In genomic region chr5:140565451-140565850, GRCm38 (mm10) we compare ENCODE assay signal across 11 mouse cellular contexts. TPM values are rescaled to one million over a fixed set of nuclear protein-coding genes. Genes with fewer than 3 reads are reported as not detected.
DNase-seq lines count a peak whose midpoint lies in the region; ATAC-seq and TF ChIP-seq lines count a peak whose summit lies in the region.
"Had no signal": no experiment of that assay in that cellular context is flagged by ENCODE, and none has a peak within 500 bp of the region (broad histone marks: within the 10 kb centered on the region; RNA-seq: fewer than 3 reads in every experiment).

No protein-coding gene starts in this region.

- 37% methylated on average over 5 of the region's 5 CpGs for WGBS in lung, embryonic 16.5 days
- 23% methylated on average over 4 of the region's 5 CpGs for WGBS in hindbrain, postnatal 0 days
- WGBS in midbrain, embryonic 15.5 days = 22% methylated on average over 5 of the region's 5 CpGs

- no peak for TF ChIP-seq CTCF in hindbrain, postnatal 0 days (IDR thresholded peaks at IDR 0.05; ENCODE audit: low read depth)

- no peak overlapping the region for H3K27ac ChIP-seq in lung, embryonic 16.5 days (ENCODE audit: low read length)
- H3K27ac ChIP-seq in hindbrain, postnatal 0 days = peak overlapping the region; percentile 26; the same call in 1 of the 2 replicates
- H3K27ac ChIP-seq in midbrain, embryonic 15.5 days = no peak overlapping the region

- no peak overlapping the region for H3K4me2 ChIP-seq in lung, embryonic 16.5 days (ENCODE audit: low read depth, low read length)
- no peak overlapping the region for H3K4me2 ChIP-seq in hindbrain, postnatal 0 days (ENCODE audit: low read depth, low read length)
- H3K4me2 ChIP-seq in midbrain, embryonic 15.5 days = no peak overlapping the region

- no peaks in the 10 kb centered on the region for H3K27me3 ChIP-seq in lung, embryonic 16.5 days (ENCODE audit: control insufficient read depth, insufficient read depth, low read depth, low read length)
- H3K27me3 ChIP-seq in hindbrain, postnatal 0 days (ENCODE audit: insufficient read depth, low read length) = no peaks in the 10 kb centered on the region
- no peaks in the 10 kb centered on the region for H3K27me3 ChIP-seq in midbrain, embryonic 15.5 days (replicated peaks)

- no peak overlapping the region for H3K9ac ChIP-seq in lung, embryonic 16.5 days (ENCODE audit: low read length)
- no peak overlapping the region for H3K9ac ChIP-seq in hindbrain, postnatal 0 days (replicated peaks; ENCODE audit: low read length)
- no peak overlapping the region for H3K9ac ChIP-seq in midbrain, embryonic 15.5 days

- peaks cover 14% of the 10 kb centered on the region for H3K4me1 ChIP-seq in lung, embryonic 16.5 days (replicated peaks; ENCODE audit: control insufficient read depth, insufficient read depth, low read length)
- no peaks in the 10 kb centered on the region; the same call in 1 of the 2 replicates for H3K4me1 ChIP-seq in hindbrain, postnatal 0 days (ENCODE audit: insufficient read depth, low read length)
- peaks cover 4% of the 10 kb centered on the region for H3K4me1 ChIP-seq in midbrain, embryonic 15.5 days

- no peaks in the 10 kb centered on the region for H3K36me3 ChIP-seq in lung, embryonic 16.5 days (ENCODE audit: control insufficient read depth, insufficient read depth, low read length)
- H3K36me3 ChIP-seq in hindbrain, postnatal 0 days (ENCODE audit: insufficient read depth, low read length) = no peaks in the 10 kb centered on the region
- H3K36me3 ChIP-seq in midbrain, embryonic 15.5 days (replicated peaks) = no peaks in the 10 kb centered on the region

- peak; percentile 60 for ATAC-seq in lung, embryonic 16.5 days (ENCODE audit: low read depth)
- ATAC-seq in hindbrain, postnatal 0 days = peak; percentile 71
- ATAC-seq in midbrain, embryonic 15.5 days (replicated peaks) = peak; percentile 44; the same call in 1 of the 2 replicates

- DNase-seq in cerebellum, adult 11-12 months = peak; percentile 35
- DNase-seq in cerebellum, adult 11 months = no peak
- no peak for DNase-seq in lung, postnatal 25 days (ENCODE audit: low spot score)
- peak; percentile 61 to 84 for DNase-seq in gastrocnemius, postnatal 4 days (ENCODE audit: low spot score in 2 of 2)
- peak; percentile 57 for DNase-seq in hindbrain, postnatal 0 days (ENCODE audit: low spot score)
- DNase-seq in spleen, adult 18-20 months = no peak

- no peak overlapping the region for H3K4me3 ChIP-seq in lung, embryonic 16.5 days (ENCODE audit: low read length)
- H3K4me3 ChIP-seq in hindbrain, postnatal 0 days (ENCODE audit: low read length) = no peak overlapping the region
- no peak overlapping the region for H3K4me3 ChIP-seq in midbrain, embryonic 15.5 days
- H3K4me3 ChIP-seq: myocyte had no signal

- H3K9me3 ChIP-seq in lung, embryonic 16.5 days (ENCODE audit: control insufficient read depth, low read length) = no peaks in the 10 kb centered on the region
- no peaks in the 10 kb centered on the region for H3K9me3 ChIP-seq in hindbrain, postnatal 0 days (ENCODE audit: low read length)
- H3K9me3 ChIP-seq in midbrain, embryonic 15.5 days = no peaks in the 10 kb centered on the region

RNA-seq across cellular contexts. Expression of gene Grifin, which starts 0.6 kb away (rescaled TPM):
- 0.63 TPM in 1 of 2 replicates, not detected in the other for polyA plus RNA-seq in lung, embryonic 16.5 days (2015; fragmentation: Nextera tagmentation; extraction: Ambion mirVana)
- total RNA-seq in gastrocnemius, postnatal 4 days (2021) = not detected
- not detected in 2 replicates for total RNA-seq in hindbrain, postnatal 0 days (2014; rRNA removed)
- polyA plus RNA-seq in hindbrain, postnatal 0 days (2015; fragmentation: Nextera tagmentation; extraction: Ambion mirVana) = 0.25 and 0.32 TPM in 2 replicates
- polyA plus RNA-seq in midbrain, embryonic 15.5 days (2015; fragmentation: Nextera tagmentation; extraction: Ambion mirVana) = 0.41 TPM in 1 of 2 replicates, not detected in the other
- polyA plus RNA-seq: C2C12; gonadal fat pad, adult 2 months; myocyte had no signal

RNA-seq across cellular contexts. Expression of gene Lfng, which starts 41.7 kb away (rescaled TPM):
- 24.9 and 25.8 TPM in 2 replicates for polyA plus RNA-seq in lung, embryonic 16.5 days (2015; fragmentation: Nextera tagmentation; extraction: Ambion mirVana)
- total RNA-seq in gastrocnemius, postnatal 4 days (2021) = 10 to 100 TPM; 11.4 to 13.8 TPM
- 81.4 and 112 TPM in 2 replicates for total RNA-seq in hindbrain, postnatal 0 days (2014; rRNA removed)
- polyA plus RNA-seq in hindbrain, postnatal 0 days (2015; fragmentation: Nextera tagmentation; extraction: Ambion mirVana) = 29.7 and 35.1 TPM in 2 replicates
- 20.4 and 21.8 TPM in 2 replicates for polyA plus RNA-seq in midbrain, embryonic 15.5 days (2015; fragmentation: Nextera tagmentation; extraction: Ambion mirVana)

Comparison
In these comparisons a context has a peak if more than half of its experiments do, and no peak if none do; other contexts are left out.
1. DNase-seq: peak in cerebellum, adult 11-12 months (single experiment), gastrocnemius, postnatal 4 days (2 of 2) and hindbrain, postnatal 0 days (single experiment); none in cerebellum, adult 11 months (single experiment), lung, postnatal 25 days (single experiment) and spleen, adult 18-20 months (0 of 2).
2. Peak in every context shown above with its lines, with median percentiles within 50 percentile points of each other: ATAC-seq.